Mouse (Mus musculus) megakaryocyte, embryonic 14.5 days (primary cell): ENCODE data around the gene Vsir.

Experiments
- FLI1 ChIP-seq: IDR thresholded peaks from 2 replicates; pipeline ENCODE4 v1.6.1; 2012; ENCODE audit warnings: low read length, inconsistent platforms, mixed read lengths
- GATA1 ChIP-seq: IDR thresholded peaks from 3 replicates; pipeline ENCODE4 v1.6.1; 2012; ENCODE audit warnings: mixed read lengths, low read length, inconsistent platforms, borderline replicate concordance

DNA sequence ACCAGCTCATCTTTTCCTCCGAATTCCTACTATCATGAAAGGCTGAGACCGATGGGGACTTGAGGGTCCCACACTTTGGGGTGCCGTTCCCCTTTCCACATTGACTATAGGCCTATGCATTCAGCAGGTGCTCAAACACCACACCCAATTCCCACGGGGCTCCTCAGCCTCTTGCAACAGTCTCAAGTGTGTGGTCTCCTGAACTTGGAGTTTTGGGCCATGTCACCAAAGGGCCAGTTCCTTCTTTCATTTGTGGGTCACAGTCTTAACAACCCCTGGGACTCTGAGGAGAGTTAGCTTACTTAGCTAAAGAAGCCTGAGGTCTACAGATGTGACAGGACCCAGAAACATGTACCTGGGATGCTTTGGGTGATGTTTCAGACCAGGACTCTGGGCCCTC lies 30.5 kb upstream of the Vsir start:
- TF ChIP-seq GATA1 (no peak), FLI1 (no peak)
